Mouse (Mus musculus) adrenal gland, adult (tissue): Measurements from ENCODE around the gene Gas2.

Experiments
- DNase-seq, 2 experiments: peaks; one replicate each; pipeline ENCODE4 v3.0.0; 2022 to 2023; ENCODE audit warnings: low spot score in 1 of 2; ENCODE audit not compliant: inconsistent age in 2 of 2

The Gas2 gene

GRCm38 (mm10) chr7:52037600-52038582 lies 176.1 kb downstream of the Gas2 start:
- DNase-seq: peak; percentile 15 to 74
